Mouse (Mus musculus): ENCODE results near the gene Taf6l.

The Taf6l gene

DNA sequence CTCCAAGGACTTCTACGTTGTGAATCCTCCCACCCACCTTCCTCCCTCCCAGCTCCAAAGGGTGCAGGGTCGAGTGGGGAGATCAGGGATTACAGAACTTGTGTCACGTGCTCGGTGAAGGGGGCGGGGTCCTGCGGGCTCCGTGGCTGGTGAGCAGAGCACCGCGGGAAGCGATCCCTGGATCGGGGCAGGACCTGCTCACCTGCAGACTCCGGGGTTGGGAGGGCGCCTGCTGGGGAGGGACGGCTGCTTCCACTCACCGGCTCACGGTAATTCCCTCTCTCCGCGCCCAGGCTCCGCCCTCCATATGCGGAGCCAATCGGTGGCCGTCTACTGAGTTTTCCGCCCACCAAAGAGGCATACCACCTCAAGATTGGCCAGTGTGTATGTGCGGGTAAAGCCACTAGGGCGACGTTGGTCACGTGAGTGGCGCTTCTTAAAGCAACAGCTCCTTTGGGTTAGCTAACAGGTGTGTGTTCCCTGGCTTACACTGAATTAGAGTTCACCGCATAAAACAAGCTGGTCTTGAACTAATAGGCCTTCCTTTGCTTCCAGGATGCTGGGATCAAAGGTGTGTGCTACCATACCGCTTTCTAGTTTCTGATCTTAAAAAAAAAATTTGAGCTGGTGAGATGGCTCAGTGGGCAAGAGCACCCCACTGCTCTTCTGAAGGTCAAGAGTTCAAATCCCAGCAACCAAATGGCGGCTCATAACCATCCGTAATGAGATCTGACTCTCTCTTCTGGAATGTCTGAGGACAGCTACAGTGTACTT, at the start of gene Taf6l:
Gene Taf6l, minus strand, starts transcription at position 410 of the 774 bp plus-strand sequence.
- DNase-seq (ENCODE audit: low spot score in 2 of 2): peak; percentile 90 to 92

DNA sequence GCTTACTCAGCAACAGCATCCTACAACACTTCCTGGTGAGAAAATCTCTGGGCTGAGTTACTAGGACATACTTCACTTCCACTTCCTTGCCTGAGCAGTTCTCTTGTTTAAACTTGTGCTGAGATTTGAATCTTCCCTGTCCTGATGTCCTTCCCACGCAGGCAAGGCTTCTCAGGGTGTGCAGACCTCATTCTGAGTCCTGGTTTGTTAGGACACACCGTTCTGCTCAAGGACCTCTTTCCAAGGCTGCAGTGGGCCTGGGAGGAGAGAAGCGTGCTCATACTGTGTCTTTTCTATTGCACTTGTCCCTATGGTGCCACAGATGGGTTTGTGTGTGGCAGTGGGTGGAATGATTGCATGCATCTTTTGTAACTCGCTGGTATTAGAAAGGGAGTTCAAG, 46.8 kb upstream of the Taf6l start:
- DNase-seq (ENCODE audit: low spot score in 2 of 2): no peak

DNA sequence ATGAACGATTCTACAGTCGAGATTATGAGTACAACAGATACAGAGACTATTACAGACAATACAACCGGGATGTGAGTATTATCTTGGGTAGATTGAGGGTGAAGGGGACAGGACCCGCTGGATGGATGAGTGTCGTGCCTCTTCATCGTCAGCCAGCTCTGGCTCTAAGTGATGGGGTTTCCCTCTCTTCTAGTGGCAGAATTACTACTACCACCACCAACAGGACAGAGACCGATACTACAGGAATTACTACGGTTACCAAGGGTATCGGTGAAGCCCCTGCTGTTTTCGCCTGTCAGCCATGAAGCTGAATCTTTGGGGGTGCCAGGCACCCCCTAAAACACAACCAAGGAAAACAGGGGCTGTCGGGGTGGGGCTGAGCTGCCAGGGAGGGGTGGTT, 45.0 kb upstream of the Taf6l start:
- no peak for DNase-seq (ENCODE audit: low spot score in 2 of 2)

DNA sequence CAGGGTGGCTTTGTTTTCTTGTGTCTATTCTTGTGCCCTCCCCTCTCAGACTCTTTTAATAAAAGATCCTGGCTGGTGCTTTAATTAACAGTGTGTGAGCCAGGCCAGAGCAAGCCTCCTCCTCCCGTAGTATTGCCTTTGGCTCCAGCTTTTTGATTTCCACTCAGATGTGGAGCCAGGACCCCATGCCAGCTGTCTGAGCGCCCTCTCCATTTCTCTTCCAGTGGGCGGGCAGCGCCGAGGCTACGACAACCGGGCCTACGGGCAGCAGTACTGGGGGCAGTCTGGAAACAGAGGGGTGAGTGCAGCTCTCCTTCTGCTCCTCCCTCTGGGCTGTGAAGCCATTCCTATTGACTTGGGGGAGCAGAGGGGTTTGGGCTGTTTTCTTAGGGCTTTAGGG, 44.4 kb upstream of the Taf6l start:
- no peak for DNase-seq (ENCODE audit: low spot score in 2 of 2)

DNA sequence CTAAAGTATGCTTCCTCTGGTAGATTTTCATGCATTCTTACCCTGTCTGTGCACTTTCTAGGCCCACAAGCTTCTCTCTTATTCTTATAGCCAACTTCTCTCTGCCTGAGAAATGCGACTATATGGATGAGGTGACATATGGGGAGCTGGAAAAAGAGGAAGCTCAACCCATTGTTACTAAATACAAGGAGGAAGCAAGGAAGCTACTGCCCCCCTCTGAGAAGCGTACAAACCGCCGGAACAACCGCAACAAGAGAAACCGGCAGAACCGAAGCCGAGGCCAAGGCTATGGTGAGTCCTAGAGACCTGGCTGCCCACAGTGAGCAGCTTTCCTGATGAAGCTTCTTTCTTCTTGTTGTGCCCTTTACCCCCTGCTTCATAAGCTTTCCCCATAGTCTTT, 43.4 kb upstream of the Taf6l start, which contains the start of gene AC129217.1:
Gene AC129217.1, plus strand, starts transcription at position 114 of the 400 bp plus-strand sequence.
- DNase-seq (ENCODE audit: low spot score in 2 of 2): no peak

GRCm38 (mm10) chr19:8822696-8823095, 36.5 kb upstream of the Taf6l start:
- DNase-seq (ENCODE audit: low spot score in 2 of 2): no peak

- no peak for DNase-seq (ENCODE audit: low spot score in 2 of 2)
Observed at GRCm38 (mm10) chr19:8821146-8821545, 34.9 kb upstream of the Taf6l start.

- DNase-seq (ENCODE audit: low spot score in 2 of 2): peak in 1 of 2 experiments; percentile 49
Observed at GRCm38 (mm10) chr19:8820424-8820956, 34.3 kb upstream of the Taf6l start.

DNA sequence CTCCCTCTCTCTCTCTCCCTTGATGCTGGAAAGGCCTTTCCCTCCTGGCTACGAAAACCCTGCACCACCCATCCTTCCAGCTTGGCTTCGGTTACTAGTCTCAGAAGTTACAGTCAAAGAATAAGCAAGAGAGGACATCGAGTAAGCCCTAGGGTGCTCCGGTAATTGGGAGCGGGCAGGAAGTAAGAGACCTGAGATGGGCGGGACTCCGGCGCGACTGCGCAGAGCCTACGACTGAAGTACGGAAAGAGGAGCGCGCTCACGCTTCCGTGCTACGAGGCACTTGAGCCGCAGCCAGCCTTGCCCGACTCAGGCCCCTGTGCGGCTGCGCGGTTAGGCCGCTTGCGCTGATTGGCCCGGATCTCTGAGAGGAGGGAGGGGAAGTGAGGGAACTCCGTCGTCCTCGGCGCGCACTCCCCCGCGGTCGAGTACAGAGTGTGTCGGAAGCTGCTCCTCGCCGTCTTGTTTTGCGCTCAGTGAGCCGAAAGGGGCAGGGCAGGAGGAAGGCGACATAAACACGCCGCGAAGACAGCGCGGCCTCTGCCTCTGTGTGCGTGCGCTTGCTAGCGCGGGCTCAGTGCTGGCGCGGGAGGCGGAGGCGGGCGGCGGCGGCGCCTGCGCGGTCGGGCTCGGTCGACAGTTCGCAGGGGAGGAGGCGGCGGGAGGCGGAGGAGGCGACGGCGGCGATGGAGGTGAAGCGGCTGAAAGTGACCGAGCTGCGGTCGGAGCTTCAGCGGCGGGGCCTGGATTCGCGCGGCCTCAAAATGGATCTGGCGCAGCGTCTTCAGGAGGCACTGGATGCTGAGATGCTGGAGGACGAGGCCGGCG, 33.6 kb upstream of the Taf6l start, which contains the start of gene Hnrnpul2:
Gene Hnrnpul2, plus strand, starts transcription at position 415 of the 828 bp plus-strand sequence.
- peak; percentile 97 to 98 for DNase-seq (ENCODE audit: low spot score in 2 of 2)

- DNase-seq (ENCODE audit: low spot score in 2 of 2): peak; percentile 97 to 98
Observed at GRCm38 (mm10) chr19:8818801-8819595, 32.8 kb upstream of the Taf6l start, which contains the start of gene Ttc9c. Ttc9c (minus strand) TSS chr19:8819333.

- DNase-seq (ENCODE audit: low spot score in 2 of 2): no peak
Observed at GRCm38 (mm10) chr19:8818301-8818798, 32.1 kb upstream of the Taf6l start.

DNA sequence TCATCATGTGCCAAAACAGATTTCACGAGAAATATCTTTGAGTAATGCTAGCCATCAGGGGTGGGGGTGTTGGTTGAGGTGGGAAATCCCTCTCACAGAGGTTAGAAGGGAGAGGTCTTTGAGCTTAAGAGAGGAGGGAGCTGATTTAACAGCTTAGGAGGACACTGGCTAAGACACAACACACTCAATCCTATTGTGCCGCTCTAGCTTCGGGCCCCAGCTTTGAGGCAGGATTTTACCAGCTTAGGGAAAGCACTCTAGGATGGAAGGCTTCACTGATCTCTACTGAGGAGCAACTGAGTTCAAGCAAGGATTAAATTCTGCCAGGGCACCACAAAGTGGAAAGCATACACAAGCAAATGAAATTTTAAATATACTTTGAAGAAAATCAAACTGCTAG, 30.8 kb upstream of the Taf6l start:
- no peak for DNase-seq (ENCODE audit: low spot score in 2 of 2)

DNA sequence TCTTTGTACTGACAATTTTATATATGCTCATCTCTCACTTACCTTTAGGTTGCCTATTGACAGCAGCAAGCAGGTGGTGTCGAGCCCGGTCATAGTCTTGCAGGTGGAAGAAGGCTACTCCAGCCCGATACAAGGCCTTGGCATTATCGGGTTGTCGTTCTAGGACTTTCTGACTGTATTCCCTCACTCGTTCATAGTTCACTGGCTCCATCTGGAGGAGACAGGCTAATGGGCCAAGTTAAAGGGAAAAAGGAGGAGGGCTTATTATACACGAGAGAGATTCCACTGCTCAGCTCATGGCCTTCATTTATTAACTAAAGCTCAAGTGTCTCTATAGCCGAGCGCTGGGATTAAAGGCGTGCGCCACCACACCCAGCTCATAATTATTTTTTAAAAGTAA, 29.6 kb upstream of the Taf6l start:
- no peak for DNase-seq (ENCODE audit: low spot score in 2 of 2)

- DNase-seq (ENCODE audit: low spot score in 2 of 2): no peak
Observed at GRCm38 (mm10) chr19:8806810-8807209, 20.6 kb upstream of the Taf6l start.

GRCm38 (mm10) chr19:8803879-8804660, 17.9 kb upstream of the Taf6l start:
- DNase-seq (ENCODE audit: low spot score in 2 of 2): no peak

DNA sequence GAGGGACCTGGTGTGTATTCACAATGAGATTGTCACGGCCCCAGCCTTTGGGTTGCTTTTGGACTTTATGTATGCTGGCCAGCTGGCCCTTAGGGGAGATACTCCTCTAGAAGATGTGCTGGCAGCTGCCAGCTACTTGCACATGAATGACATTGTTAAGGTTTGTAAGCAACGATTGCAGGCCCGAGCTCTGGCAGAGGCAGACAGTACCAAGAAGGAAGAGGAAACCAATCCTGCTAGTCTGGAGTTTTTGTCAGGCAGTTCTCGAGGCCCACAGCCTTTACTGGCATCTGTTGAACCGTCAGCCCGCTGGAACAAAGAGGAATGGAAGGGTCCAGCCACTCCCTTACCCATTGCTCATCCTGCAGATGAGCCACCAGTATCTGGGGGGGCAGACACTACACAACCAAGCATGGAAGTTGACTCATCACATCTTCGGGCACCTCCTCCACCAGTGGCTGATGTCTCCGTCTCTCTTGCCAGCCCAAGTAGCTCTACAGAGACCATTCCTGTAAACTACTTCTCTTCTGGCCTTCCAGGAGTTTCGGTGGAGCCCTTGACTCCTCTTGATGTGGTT, 17.1 kb upstream of the Taf6l start:
- no peak for DNase-seq (ENCODE audit: low spot score in 2 of 2)

GRCm38 (mm10) chr19:8802130-8802821, 16.1 kb upstream of the Taf6l start, which contains the start of gene Zbtb3:
Zbtb3 (plus strand) TSS chr19:8802555.
- DNase-seq (ENCODE audit: low spot score in 2 of 2): peak; percentile 92 to 96

- DNase-seq (ENCODE audit: low spot score in 2 of 2): no peak
Observed at GRCm38 (mm10) chr19:8798947-8799315, 12.7 kb upstream of the Taf6l start.

DNA sequence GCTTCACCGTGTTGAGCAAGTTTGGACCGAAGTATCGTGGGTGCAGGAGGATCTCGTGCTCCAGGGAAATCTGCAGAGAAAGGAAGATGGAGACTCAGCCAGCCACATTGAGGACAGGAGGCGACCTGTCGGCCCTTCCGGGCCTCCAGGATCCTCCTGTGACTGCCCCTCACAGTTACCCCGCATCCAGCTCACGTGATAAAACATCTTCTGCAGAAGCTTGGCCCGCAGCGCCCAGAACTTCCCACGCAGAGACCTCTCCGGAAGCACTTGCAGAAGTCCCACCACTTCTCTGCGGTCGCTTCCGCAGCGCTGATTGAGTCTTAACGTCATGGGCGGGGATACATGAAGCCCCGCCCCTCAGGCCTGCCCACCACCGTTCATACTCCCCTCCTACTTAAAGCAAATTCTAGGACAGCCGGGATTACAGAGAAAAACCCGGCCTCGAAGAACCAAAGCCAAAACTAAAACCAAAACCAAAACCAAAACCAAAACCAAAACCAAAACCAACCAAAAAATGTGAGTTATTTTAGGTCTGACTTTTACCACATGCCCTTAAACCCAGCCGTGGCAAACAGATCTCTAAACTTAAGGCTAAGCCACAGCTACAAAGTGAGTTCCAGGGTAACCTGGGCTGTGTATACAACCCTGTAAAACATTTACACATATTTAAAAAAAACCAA, 12.2 kb upstream of the Taf6l start, which contains the start of gene Polr2g:
Gene Polr2g, minus strand, starts transcription at position 314 of the 683 bp plus-strand sequence.
- DNase-seq (ENCODE audit: low spot score in 2 of 2): peak; percentile 86 to 87

All from frontal cortex, postnatal 14 days (tissue).